Mouse (Mus musculus) hindbrain, embryonic 16.5 days (tissue): ENCODE results near the gene Syt12. TPM values are rescaled to one million over a fixed set of nuclear protein-coding genes. Genes with fewer than 3 reads are reported as not detected.

Source experiments
- polyA plus RNA-seq: library from polyadenylated mRNA; unstranded; fragments of >200 nt; fragmentation: Nextera tagmentation; extraction: Ambion mirVana; gene quantifications from 2 replicates; pipeline ENCODE4 v1.2.1, GENCODE M21; 2015

Gene Syt12
- polyA plus RNA-seq, 1 experiment from 2014 or later, result 9.0 TPM

Other genes with a start within 250 kb of the Syt12 start
- gene Pold4, start 245.5 kb downstream of the Syt12 start, polyA plus RNA-seq, result 21.3 and 24.0 TPM in 2 replicates
- 19.9 and 21.2 TPM in 2 replicates for gene Ssh3, start 208.3 kb downstream of the Syt12 start, polyA plus RNA-seq
- 69.0 and 85.3 TPM in 2 replicates for gene Ankrd13d, start 194.3 kb downstream of the Syt12 start, polyA plus RNA-seq
- gene Grk2, start 171.2 kb downstream of the Syt12 start, polyA plus RNA-seq, result 27.3 and 28.3 TPM in 2 replicates
- gene Kdm2a, start 79.2 kb downstream of the Syt12 start, polyA plus RNA-seq, result 29.8 and 34.8 TPM in 2 replicates
- 6.4 and 6.6 TPM in 2 replicates for gene Rhod, start 38.0 kb downstream of the Syt12 start, polyA plus RNA-seq
- not detected in 2 replicates for gene 2010003K11Rik, start 21.1 kb upstream of the Syt12 start, polyA plus RNA-seq
- 52.5 and 53.2 TPM in 2 replicates for gene Pcx, start 33.0 kb upstream of the Syt12 start, polyA plus RNA-seq
- 8.0 and 10.5 TPM in 2 replicates for gene Lrfn4, start 138.2 kb upstream of the Syt12 start, polyA plus RNA-seq
- gene Rce1, start 148.2 kb upstream of the Syt12 start, polyA plus RNA-seq, result 51.8 and 54.8 TPM in 2 replicates
- gene Gm960, start 221.2 kb upstream of the Syt12 start, polyA plus RNA-seq, result 5.2 and 6.7 TPM in 2 replicates
- gene Sptbn2, start 233.7 kb upstream of the Syt12 start, polyA plus RNA-seq, result 21.7 and 31.4 TPM in 2 replicates